Mouse (Mus musculus): ENCODE results near the gene Stx4a. TPM values are rescaled to one million over a fixed set of nuclear protein-coding genes. Genes with fewer than 3 reads are reported as not detected.
A peak's percentile ranks its signal among the peaks of the same experiment; 100 is the strongest.

The Stx4a gene
- polyA plus RNA-seq, 1 experiment from 2014 or later = 24.1 TPM

DNA sequence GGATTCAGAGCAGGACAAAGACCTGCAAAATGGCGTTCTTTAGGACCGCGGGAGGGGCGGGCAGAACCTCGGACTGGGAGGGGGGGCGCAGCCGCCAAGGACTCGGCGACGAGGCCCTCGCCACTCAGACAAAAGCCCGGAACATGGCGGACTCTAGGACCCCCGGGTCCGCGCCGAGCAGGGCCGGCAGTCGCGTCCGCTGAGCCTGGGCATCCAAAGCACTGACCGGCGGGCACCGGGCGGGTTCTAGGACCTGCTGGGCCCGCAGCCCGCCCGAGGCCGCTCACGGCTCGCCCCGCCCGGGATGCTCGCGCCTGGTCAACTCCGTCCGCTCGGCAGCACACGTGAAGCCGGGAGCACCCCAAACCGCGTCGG is 51.5 kb downstream of the Stx4a start:
- H3K9me3 ChIP-seq = no peaks in the 10 kb centered on the region
- no peaks in the 10 kb centered on the region for H3K27me3 ChIP-seq
- peak overlapping the region; percentile 91 for H3K9ac ChIP-seq (replicated peaks)
- H3K4me3 ChIP-seq (replicated peaks) = peak overlapping the region; percentile 98
- peaks cover 39% of the 10 kb centered on the region for H3K4me1 ChIP-seq (replicated peaks)
- H3K27ac ChIP-seq = peak overlapping the region; percentile 99
- H3K4me2 ChIP-seq (replicated peaks) = peak overlapping the region; percentile 90
- WGBS = under 1% methylated on average over 42 of the region's 43 CpGs
- ATAC-seq = peak; percentile 97
- H3K36me3 ChIP-seq = peaks cover 48% of the 10 kb centered on the region

DNA sequence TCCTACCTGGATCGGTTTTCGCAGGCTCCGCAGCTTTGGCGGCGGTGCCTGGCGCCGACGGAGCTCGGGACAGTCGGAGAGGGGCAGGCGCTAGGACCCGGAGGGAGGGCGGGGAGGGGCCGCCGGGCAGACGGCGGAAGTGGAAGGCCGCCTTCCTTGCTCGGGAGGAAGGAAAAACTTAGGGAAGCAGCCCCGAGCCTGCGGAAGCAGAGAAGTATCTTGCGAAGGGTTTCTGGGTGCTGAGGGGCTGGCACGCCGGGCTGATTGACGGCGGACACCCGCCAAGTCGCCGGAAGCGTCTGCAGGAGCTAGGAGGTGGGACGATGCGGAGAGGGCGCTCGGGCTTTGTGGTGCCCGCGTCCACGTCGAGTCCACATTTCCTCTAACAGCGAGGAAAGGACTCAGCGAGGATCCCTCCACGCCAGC is 52.0 kb downstream of the Stx4a start, which contains the start of gene Zfp646:
Gene Zfp646 (plus strand): TSS at position 181 of the 426 bp plus-strand sequence.
- Histone ChIP-seq H3K4me1 (replicated peaks) (peaks cover 39% of the 10 kb centered on the region), H3K36me3 (peaks cover 48% of the 10 kb centered on the region), H3K9me3 (no peaks in the 10 kb centered on the region), H3K9ac (replicated peaks) (peak within 1 kb of the TSS; percentile 91), H3K4me2 (replicated peaks) (peak within 1 kb of the TSS; percentile 90), H3K27ac (peak within 1 kb of the TSS; percentile 99), H3K4me3 (replicated peaks) (peak within 1 kb of the TSS; percentile 98), H3K27me3 (no peaks in the 10 kb centered on the region)
- peak; percentile 92 for ATAC-seq
- WGBS = under 1% methylated on average over 41 of the region's 41 CpGs

DNA sequence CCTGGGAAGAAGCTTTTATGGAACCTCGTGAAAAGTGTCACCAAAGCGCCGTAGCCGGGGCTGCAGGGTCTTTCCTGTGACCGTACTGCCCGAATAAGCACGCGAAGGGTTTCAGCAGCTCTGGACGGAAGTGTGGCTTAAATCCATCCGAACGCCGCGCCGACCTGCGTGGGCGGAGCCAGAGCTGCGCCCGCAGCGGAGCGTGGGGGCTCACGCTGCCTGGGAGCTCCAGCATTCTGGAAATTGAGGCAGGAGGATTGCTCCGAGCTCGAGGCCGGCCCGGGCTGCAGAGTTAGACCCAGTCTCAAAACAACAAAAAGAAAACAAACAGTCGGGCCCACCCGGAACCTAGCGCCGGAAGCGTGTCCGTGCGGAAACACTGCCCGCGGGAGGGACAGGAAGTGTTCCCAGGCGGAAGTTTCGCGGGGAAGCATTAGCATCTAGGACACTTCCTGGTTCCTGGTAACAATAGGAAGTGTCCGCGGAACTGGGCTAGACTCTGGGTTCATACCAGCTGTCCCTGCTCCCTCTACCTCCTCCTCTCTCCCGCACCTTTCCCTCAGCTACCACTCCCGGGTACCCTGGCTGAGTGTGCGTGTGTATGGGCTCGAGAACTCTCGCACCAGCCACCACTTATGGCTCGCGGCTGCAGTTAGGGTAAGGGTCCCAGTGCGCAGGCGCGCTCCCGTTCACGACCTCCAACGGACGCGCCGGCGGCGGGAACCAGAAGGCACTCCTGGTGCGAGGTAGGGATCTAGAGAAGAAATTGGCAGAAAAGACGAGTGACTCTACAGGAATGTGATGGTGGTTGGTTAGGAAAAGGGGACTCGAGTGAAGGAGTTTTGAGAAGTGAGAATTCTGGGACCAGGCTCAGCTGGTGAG is 52.6 kb downstream of the Stx4a start, which contains the start of gene Zfp668:
Gene Zfp668 (minus strand): TSS at position 362 of the 882 bp plus-strand sequence.
- Histone ChIP-seq H3K9me3 (no peaks in the 10 kb centered on the region), H3K4me2 (replicated peaks) (peak within 1 kb of the TSS; percentile 90), H3K9ac (replicated peaks) (peak within 1 kb of the TSS; percentile 91), H3K4me1 (replicated peaks) (peaks cover 39% of the 10 kb centered on the region), H3K27ac (peak within 1 kb of the TSS; percentile 99), H3K27me3 (no peaks in the 10 kb centered on the region), H3K36me3 (peaks cover 49% of the 10 kb centered on the region), H3K4me3 (replicated peaks) (peak within 1 kb of the TSS; percentile 98)
- under 1% methylated on average over 60 of the region's 60 CpGs for WGBS
- ATAC-seq = peak; percentile 69

DNA sequence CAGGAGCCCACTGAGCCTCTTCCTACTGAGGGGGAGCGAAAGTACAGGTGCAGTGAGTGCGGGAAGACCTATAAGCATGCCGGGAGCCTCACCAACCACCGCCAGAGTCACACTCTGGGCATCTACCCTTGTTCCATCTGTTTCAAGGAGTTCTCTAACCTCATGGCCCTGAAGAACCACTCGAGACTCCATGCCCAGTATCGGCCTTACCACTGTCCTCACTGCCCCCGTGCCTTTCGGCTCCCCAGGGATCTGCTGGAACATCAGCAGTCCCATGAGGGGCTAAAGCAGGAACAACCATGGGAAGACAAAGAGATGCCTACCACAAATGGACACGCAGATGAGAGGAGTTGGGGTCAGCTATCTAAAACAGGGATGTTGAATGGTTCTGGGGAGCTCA is 55.2 kb downstream of the Stx4a start:
- peaks cover 64% of the 10 kb centered on the region for H3K36me3 ChIP-seq
- peaks cover 38% of the 10 kb centered on the region for H3K4me1 ChIP-seq (replicated peaks)
- WGBS = 94% methylated on average over 9 of the region's 9 CpGs

DNA sequence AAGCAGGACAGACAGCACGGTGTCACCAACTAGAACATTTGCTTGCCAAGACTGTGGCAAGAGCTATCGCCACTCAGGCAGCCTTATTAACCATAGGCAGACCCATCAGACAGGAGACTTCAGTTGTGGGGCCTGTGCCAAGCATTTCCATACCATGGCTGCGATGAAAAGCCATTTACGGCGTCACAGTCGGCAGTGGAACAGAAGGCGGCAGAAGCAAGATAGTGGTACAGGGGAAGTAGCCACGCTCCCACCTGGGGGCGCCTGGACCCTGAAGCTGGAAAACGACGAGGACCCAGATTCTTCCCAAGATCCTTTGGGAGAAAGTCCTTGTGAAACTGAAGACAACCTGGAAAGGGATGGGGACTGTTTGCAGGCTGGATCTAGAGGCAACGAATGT is 56.3 kb downstream of the Stx4a start:
- no peak overlapping the region for H3K27ac ChIP-seq
- no peak for ATAC-seq
- peaks cover 75% of the 10 kb centered on the region for H3K36me3 ChIP-seq
- H3K9me3 ChIP-seq = no peaks in the 10 kb centered on the region
- 91% methylated on average over 12 of the region's 12 CpGs for WGBS
- no peak overlapping the region for H3K4me2 ChIP-seq (replicated peaks)
- H3K4me3 ChIP-seq (replicated peaks) = no peak overlapping the region
- no peaks in the 10 kb centered on the region for H3K27me3 ChIP-seq
- peaks cover 45% of the 10 kb centered on the region for H3K4me1 ChIP-seq (replicated peaks)
- no peak overlapping the region for H3K9ac ChIP-seq (replicated peaks)

More for the DNA sequence above, 55.2 kb downstream of the Stx4a start:
- no peak for ATAC-seq
- Histone ChIP-seq H3K9me3 (no peaks in the 10 kb centered on the region), H3K27ac (no peak overlapping the region), H3K4me2 (replicated peaks) (no peak overlapping the region), H3K4me3 (replicated peaks) (no peak overlapping the region), H3K9ac (replicated peaks) (no peak overlapping the region), H3K27me3 (no peaks in the 10 kb centered on the region)

DNA sequence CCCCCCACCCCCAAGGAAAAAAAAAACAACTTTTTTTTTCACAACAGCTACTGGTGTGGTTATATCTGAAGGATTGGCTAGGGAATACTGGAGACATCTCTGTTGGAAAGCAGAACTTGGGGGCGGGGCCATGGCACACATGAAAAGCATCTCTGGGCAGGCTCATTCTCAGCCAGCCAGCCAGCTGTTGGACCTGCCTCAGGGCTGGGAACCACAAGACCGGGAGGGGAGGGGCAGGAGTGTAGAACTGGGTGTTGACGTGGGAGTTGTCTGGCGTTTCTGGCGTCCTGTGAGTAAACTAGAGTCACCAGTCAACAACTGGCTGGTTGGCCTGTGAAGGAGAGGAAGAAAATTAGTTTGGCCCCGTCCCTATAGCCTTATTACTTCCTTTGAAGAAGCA is 61.9 kb downstream of the Stx4a start:
- no peak for ATAC-seq
- H3K4me2 ChIP-seq (replicated peaks) = no peak overlapping the region
- H3K9me3 ChIP-seq = no peaks in the 10 kb centered on the region
- H3K4me3 ChIP-seq (replicated peaks) = no peak overlapping the region
- peaks cover 99% of the 10 kb centered on the region for H3K36me3 ChIP-seq
- WGBS = 78% methylated on average over 6 of the region's 6 CpGs
- no peak overlapping the region for H3K27ac ChIP-seq
- H3K9ac ChIP-seq (replicated peaks) = no peak overlapping the region; the same call in 1 of the 2 replicates
- H3K4me1 ChIP-seq (replicated peaks) = peaks cover 43% of the 10 kb centered on the region
- no peaks in the 10 kb centered on the region for H3K27me3 ChIP-seq

DNA sequence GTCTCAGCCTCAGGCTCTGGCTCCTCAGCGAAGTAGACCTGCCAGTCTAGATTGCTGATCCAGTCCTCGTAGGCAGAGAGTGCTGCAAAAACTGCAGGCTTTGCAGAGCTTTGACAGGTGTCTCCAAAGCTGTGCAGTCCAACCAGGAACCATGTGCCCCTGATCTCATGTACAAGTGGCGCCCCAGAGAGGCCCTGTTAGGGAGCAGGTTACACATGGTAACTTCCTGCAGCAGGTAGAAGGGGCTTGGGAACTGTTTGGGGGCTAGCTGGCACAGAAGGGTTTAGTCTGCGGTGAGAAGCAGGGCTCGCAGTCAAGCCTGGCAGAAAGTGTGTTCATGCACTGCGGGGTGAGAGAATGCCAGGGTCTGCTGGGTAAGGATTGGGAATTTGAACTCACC is 62.5 kb downstream of the Stx4a start:
- Histone ChIP-seq H3K4me2 (replicated peaks) (no peak overlapping the region), H3K36me3 (peaks cover 93% of the 10 kb centered on the region), H3K9ac (replicated peaks) (no peak overlapping the region), H3K9me3 (no peaks in the 10 kb centered on the region), H3K4me1 (replicated peaks) (peaks cover 43% of the 10 kb centered on the region), H3K27ac (no peak overlapping the region), H3K27me3 (no peaks in the 10 kb centered on the region), H3K4me3 (replicated peaks) (no peak overlapping the region)
- 92% methylated on average over 6 of the region's 6 CpGs for WGBS
- ATAC-seq = no peak

DNA sequence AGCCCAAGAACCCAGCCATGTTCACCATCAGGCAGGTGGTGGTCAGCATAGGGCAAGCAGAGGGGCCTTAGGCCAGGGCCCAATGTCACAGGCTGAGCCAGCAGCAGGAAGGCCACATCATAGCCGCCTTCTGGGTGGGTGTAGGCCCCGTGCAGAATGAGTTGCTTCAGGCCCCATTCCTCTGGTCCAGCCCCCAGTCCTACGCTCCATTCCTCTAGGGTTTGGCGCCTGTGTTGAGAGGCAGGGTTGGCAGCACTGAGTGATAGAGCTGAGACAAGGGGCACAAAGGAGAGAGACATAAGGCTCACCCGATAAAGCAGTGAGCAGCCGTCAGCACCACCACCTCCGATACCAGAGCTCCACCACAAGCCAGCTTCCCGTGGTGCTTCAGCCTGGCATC is 63.1 kb downstream of the Stx4a start:
- no peak overlapping the region for H3K9ac ChIP-seq (replicated peaks)
- H3K4me3 ChIP-seq (replicated peaks) = no peak overlapping the region
- WGBS = 88% methylated on average over 8 of the region's 8 CpGs
- no peak overlapping the region for H3K27ac ChIP-seq
- H3K9me3 ChIP-seq = no peaks in the 10 kb centered on the region
- H3K36me3 ChIP-seq = peaks cover 87% of the 10 kb centered on the region
- peaks cover 43% of the 10 kb centered on the region for H3K4me1 ChIP-seq (replicated peaks)
- H3K27me3 ChIP-seq = no peaks in the 10 kb centered on the region
- ATAC-seq = no peak
- H3K4me2 ChIP-seq (replicated peaks) = no peak overlapping the region

DNA sequence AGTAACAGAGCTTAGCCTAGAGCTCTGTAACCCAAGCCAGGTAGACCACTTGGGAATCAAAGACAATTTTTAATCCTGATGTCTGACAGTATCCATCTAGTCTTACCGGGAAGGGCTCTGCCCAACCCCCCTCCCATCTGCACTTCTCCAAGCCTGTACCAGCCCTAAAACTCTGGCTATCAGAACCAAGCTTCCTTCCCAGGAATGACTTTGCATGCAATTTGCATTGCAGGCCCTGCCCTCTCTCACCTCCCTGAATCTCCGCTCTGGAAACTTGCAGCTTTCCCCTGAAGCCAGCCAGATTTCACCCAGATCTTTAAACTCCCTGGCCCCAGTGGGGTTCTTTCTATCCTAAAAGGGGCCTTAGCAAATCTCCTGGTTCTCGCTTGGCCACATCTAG is 63.7 kb downstream of the Stx4a start:
- H3K27me3 ChIP-seq = no peaks in the 10 kb centered on the region
- H3K4me3 ChIP-seq (replicated peaks) = no peak overlapping the region
- H3K9ac ChIP-seq (replicated peaks) = no peak overlapping the region
- H3K36me3 ChIP-seq = peaks cover 84% of the 10 kb centered on the region
- H3K9me3 ChIP-seq = no peaks in the 10 kb centered on the region
- WGBS = 81% methylated on average over 3 of the region's 3 CpGs
- no peak for ATAC-seq
- H3K4me1 ChIP-seq (replicated peaks) = peaks cover 40% of the 10 kb centered on the region
- no peak overlapping the region for H3K4me2 ChIP-seq (replicated peaks)
- no peak overlapping the region for H3K27ac ChIP-seq

DNA sequence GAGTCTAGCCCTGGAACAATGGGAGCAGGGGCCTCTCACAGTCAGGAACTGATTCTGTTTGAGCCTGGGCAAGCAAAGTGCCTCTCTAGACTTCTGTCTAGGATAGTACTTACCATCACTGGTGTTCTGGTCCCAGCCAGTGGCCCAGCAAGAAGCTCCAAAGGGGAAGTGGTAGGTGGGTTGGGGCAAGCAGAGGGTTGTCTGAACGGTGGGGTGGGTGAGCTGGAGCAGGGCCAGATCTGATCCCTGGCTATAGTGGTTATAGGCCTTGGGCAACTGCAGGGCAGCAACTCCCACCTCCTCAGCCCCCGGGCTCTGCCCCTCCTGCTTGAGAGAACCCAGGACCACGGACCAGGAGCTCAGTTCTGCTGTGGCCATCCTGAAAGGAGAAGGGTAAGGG is 64.7 kb downstream of the Stx4a start:
- Histone ChIP-seq H3K27me3 (no peaks in the 10 kb centered on the region), H3K4me2 (replicated peaks) (no peak overlapping the region), H3K9me3 (no peaks in the 10 kb centered on the region), H3K4me1 (replicated peaks) (peaks cover 29% of the 10 kb centered on the region), H3K4me3 (replicated peaks) (no peak overlapping the region), H3K9ac (replicated peaks) (no peak overlapping the region), H3K27ac (no peak overlapping the region), H3K36me3 (peaks cover 81% of the 10 kb centered on the region)
- WGBS = 84% methylated on average over 3 of the region's 3 CpGs
- ATAC-seq = no peak

DNA sequence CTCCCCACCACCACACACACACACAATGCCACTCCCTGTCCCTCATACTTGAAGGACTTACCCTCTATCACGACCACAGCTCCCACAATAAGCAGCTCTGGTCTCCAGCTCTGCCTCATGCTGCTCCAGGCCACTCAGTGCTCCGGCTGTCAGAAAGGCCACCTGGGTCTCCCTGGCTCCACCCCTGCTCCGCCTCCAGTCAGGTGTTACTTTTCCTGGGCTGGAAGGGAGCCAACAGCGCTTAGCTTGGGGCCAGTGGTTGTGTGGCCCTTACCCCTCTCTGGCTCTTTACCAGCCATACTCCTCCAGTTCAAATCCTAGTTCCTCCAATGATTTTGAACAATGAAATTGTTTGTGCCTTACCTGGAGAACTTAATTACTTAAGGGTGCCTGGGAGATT is 66.7 kb downstream of the Stx4a start, which contains the start of gene Prss53:
Gene Prss53 (minus strand): TSS at position 173 of the 400 bp plus-strand sequence.
- no peak within 1 kb of the TSS for H3K4me3 ChIP-seq (replicated peaks)
- WGBS = 41% methylated on average over 4 of the region's 4 CpGs
- H3K9ac ChIP-seq (replicated peaks) = no peak within 1 kb of the TSS
- peaks cover 61% of the 10 kb centered on the region for H3K36me3 ChIP-seq
- no peak within 1 kb of the TSS for H3K4me2 ChIP-seq (replicated peaks)
- no peaks in the 10 kb centered on the region for H3K27me3 ChIP-seq
- H3K9me3 ChIP-seq = no peaks in the 10 kb centered on the region
- no peak within 1 kb of the TSS for H3K27ac ChIP-seq
- ATAC-seq = no peak
- H3K4me1 ChIP-seq (replicated peaks) = peaks cover 21% of the 10 kb centered on the region

DNA sequence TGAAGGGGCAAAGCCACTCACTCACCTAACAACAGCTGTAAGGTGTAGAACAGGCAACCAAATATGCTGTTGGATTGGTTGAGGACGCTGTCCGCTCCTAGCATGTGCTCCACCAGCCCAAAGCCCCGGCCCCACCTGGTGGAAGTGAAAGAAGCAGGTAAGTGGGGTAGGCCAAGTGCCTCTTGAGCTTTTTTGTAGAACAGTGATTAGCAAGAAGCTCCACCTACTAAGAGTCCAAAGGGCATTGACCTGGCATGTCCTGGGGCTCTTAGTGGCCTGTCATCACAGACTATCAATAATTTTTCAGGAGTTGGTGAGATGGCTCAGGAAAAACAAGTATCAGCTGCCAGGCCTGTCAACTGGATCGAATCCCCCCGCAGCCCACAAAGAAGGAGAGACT is 70.4 kb downstream of the Stx4a start:
- no peaks in the 10 kb centered on the region for H3K9me3 ChIP-seq
- peaks cover 24% of the 10 kb centered on the region for H3K36me3 ChIP-seq
- peak overlapping the region; percentile 73 for H3K9ac ChIP-seq (replicated peaks)
- 0 out of 2 replicates have a peak, but pooled peaks cover 3% of the 10 kb centered on the region for H3K27me3 ChIP-seq
- peak overlapping the region; percentile 59 for H3K4me3 ChIP-seq (replicated peaks)
- H3K4me2 ChIP-seq (replicated peaks) = peak overlapping the region; percentile 76
- H3K4me1 ChIP-seq (replicated peaks) = peaks cover 10% of the 10 kb centered on the region
- 90% methylated on average over 5 of the region's 5 CpGs for WGBS
- no peak for ATAC-seq
- H3K27ac ChIP-seq = no peak overlapping the region
